Mouse (Mus musculus) left cerebral cortex, adult 2 months (tissue): ENCODE data around the gene Fgfr2. TPM values are rescaled to one million over a fixed set of nuclear protein-coding genes. Genes with fewer than 3 reads are reported as not detected.

Experiments used
- DNase-seq, 2 experiments: peaks; one replicate each; pipeline ENCODE4 v3.0.0; 2021 to 2022; ENCODE audit warnings: low spot score in 2 of 2, mixed read lengths in 1 of 2; ENCODE audit errors: extremely low spot score in 1 of 2
- H3K27ac ChIP-seq: fragments of 200-600 bp; 2 replicates; pipeline ENCODE4 v1.8.1; 2022
- H3K4me3 ChIP-seq: fragments of 200-600 bp; 2 replicates; pipeline ENCODE4 v1.8.1; 2022
- CTCF ChIP-seq: fragments of 200-600 bp; IDR thresholded peaks from 2 replicates; pipeline ENCODE4 v1.8.1; 2022; ENCODE audit warnings: antibody characterized with exemption, mild to moderate bottlenecking, moderate library complexity
- intact Hi-C: fragments of 180-260 bp; cut with DNase I; formaldehyde crosslinking; loops from one replicate; pipeline ENCODE4 v1.15.1; 2025
- total RNA-seq, 2 experiments: library from RNA; stranded (reverse); gene quantifications; 2 replicates each; pipeline ENCODE4 v1.2.3; 2021

Gene Fgfr2
- total RNA-seq, 2 experiments from 2014 or later = 47.3 to 47.4 TPM

DNA sequence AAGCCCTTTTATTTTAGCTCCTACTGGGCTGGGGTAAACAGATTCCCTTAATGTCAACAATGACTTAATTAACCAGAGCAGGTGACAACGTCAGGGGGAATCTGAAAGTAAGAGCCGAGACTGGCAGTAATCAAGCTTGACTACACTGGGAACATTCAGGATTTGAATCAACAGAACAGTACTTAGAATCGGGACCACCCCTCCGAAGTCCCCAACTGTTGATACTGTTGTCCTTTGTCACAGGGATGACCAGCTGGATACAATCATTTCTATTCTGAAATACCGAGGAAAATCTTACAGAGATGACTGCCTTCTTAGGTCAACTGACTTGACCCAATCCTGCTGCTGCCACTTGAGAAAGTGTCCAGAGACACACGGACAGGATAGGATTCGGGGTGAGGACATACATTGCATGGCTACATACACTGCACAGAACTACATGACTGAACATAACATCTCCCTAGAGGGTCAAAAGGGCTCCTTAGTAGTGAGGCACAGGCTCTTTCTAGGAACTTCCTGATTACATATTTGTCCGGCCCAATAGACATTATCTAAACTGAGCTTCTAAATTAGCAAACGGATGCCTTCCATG is 2864.3 kb downstream of the Fgfr2 start:
- DNase-seq = no peak
- TF ChIP-seq CTCF = no peak
- intact Hi-C loops = no loop called here
- H3K4me3 ChIP-seq = no peak overlapping the region
- H3K27ac ChIP-seq = 0 out of 2 replicates have a peak overlapping the region, but pooled peaks have one; percentile 3

DNA sequence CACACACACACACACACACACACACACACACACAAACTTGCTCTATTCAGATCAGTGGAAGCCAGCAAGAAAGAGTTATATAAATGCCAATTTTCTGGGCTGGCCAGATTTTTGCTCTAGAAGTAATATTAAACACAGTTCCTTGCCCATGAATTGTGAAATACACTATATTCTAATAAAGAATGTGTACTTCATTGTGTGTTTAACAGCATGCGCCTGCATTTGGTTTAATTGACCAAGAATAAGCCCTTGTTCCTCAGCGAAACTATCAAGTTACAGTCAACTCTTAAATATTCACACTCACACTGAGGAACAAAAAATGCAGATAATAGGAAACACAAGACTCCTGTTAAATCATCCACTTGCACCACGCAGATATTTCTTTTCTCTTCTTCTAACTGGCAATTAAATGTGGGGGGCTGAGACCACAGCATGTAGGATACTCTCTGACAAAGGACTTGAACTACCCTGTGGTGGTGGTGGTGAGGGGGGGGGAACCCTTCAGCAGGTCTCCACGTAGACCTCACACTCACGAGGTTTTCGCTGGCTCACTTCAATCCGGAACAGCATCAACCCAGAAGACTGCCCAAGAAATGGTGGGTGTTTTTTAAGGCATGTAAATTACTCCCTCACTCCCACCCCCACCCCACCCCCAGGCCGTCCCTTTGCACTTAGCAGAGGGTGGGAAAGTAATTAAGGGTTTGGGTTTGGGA is 2865.0 kb downstream of the Fgfr2 start:
- DNase-seq = no peak
- H3K4me3 ChIP-seq = no peak overlapping the region
- no peak for TF ChIP-seq CTCF
- intact Hi-C loops = no loop called here
- no peak overlapping the region for H3K27ac ChIP-seq

- no peak overlapping the region for H3K27ac ChIP-seq
- TF ChIP-seq CTCF = no peak
- no peak overlapping the region for H3K4me3 ChIP-seq
- intact Hi-C loops = no loop called here
- no peak for DNase-seq
Measured at GRCm38 (mm10) chr7:130253264-130253663, 2869.9 kb downstream of the Fgfr2 start.

GRCm38 (mm10) chr7:130251936-130252523 is 2871.1 kb downstream of the Fgfr2 start:
- no peak for DNase-seq
- no peak for TF ChIP-seq CTCF
- intact Hi-C loops = no loop called here
- H3K27ac ChIP-seq = no peak overlapping the region
- H3K4me3 ChIP-seq = no peak overlapping the region

DNA sequence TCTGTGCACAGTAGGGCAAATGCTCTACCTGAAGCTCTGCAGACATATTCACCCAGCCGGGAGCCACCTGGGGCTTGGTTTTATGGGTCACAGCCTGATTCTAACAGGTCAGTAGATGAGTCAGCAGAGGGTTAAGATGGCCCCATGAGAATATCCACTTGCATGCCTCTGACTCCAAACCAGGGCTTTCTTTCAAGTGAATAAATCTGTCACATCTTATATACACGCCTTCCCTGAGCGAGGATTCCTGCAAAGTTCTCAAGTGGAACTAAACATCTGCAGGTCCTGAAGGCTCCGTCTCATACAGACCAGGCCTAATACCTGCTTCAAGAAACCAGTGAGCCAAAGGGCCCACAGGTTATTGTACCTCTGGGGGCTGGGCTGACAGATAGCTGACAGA is 2872.2 kb downstream of the Fgfr2 start:
- no peak overlapping the region for H3K27ac ChIP-seq
- no peak for DNase-seq
- no peak overlapping the region for H3K4me3 ChIP-seq
- intact Hi-C loops = no loop called here
- TF ChIP-seq CTCF = no peak

- Histone ChIP-seq H3K4me3 (no peak overlapping the region), H3K27ac (peak overlapping the region; percentile 12; the same call in 1 of the 2 replicates)
- intact Hi-C loops = no loop called here
- TF ChIP-seq CTCF = no peak
- no peak for DNase-seq
Measured at GRCm38 (mm10) chr7:130248403-130248802, 2874.7 kb downstream of the Fgfr2 start.

GRCm38 (mm10) chr7:130247831-130248230 is 2875.3 kb downstream of the Fgfr2 start:
- Histone ChIP-seq H3K27ac (no peak overlapping the region), H3K4me3 (no peak overlapping the region)
- intact Hi-C loops = no loop called here
- TF ChIP-seq CTCF = no peak
- no peak for DNase-seq

- no peak for TF ChIP-seq CTCF
- no peak for DNase-seq
- intact Hi-C loops = no loop called here
- Histone ChIP-seq H3K4me3 (no peak overlapping the region), H3K27ac (no peak overlapping the region)
Measured at GRCm38 (mm10) chr7:130246483-130246882, 2876.7 kb downstream of the Fgfr2 start.

- Histone ChIP-seq H3K27ac (no peak overlapping the region), H3K4me3 (no peak overlapping the region)
- TF ChIP-seq CTCF = no peak
- no peak for DNase-seq
- intact Hi-C loops = no loop called here
Measured at GRCm38 (mm10) chr7:130244545-130244944, 2878.6 kb downstream of the Fgfr2 start.

DNA sequence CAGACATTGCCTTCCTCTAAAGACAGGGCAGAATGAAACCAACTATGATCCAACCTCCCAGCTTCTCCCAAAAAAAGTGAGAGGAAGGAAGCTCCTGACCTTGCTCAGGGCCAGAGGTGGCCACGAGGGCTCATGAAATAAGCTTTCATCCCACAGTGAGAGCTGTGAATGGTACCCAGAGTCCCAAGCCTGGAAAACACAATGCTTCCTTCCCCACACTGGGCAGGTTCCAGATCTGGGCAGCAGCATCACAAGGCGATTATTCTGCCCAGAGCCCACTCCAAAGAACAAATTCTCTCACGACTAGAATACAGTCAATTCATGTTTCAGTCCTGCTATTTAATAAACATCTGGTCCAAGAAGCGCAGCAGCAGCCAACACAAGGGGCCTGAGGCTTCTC is 2879.3 kb downstream of the Fgfr2 start:
- intact Hi-C loops = no loop called here
- no peak for DNase-seq
- Histone ChIP-seq H3K27ac (peak overlapping the region; percentile 66), H3K4me3 (no peak overlapping the region)
- no peak for TF ChIP-seq CTCF

DNA sequence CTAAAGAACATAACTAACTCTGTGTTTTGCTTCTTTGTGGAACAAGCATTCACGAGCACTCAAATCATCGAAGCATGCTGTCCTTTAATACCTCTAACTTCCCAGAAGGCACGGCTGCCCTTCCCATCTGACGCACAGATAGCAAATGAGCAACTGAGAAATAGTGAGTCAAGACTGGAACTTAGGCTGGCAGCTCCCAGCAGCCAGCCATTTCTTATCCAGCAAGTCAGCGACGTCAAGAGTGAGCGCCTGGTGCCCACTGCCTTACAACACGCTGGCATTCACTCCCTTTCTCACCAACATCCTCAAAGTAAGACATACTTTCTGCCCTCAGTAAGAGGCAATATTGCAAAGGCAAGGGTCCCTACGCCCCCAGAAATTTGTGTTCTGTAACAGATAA is 2883.0 kb downstream of the Fgfr2 start:
- Histone ChIP-seq H3K4me3 (no peak overlapping the region), H3K27ac (no peak overlapping the region)
- no peak for DNase-seq
- intact Hi-C loops = no loop called here
- no peak for TF ChIP-seq CTCF

GRCm38 (mm10) chr7:130237244-130237643 is 2885.9 kb downstream of the Fgfr2 start:
- TF ChIP-seq CTCF = no peak
- intact Hi-C loops = no loop called here
- no peak for DNase-seq
- Histone ChIP-seq H3K27ac (no peak overlapping the region), H3K4me3 (no peak overlapping the region)
